Mouse (Mus musculus): ENCODE data around the gene Birc2.

DNA sequence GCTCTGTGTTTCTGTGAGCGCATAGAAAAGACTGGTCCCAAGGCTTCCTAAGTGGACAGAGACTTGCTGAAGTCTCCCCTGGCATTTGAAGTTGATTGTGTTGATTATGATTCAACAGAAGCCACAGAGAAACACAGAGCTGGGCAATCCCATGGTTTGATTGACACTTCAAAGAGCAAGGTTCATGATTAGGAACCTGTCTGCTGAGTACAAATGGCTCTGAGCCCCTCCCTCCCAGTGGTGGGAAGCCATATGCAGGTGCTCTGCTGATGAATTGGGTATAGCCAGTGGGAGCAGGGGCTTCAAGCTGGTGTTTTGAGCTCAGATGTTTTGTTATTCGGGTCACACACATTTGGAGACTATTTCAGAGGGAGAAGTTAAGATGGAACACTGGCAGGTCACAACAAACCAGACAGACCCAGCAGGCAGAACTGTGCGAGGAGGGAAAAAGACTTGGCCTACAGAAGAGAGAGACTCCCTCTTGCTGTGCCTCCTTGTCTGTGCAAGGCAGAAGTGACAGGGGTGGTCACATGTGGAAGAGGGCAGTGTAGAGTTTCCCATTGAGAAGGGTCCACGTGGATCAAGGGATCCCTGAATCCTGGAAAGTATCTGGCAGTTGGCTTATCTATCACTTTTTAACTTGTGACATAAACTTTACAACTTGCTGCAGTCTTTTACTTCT is 64.0 kb downstream of the Birc2 start:
- no peak for TF ChIP-seq CTCF (IDR thresholded peaks at IDR 0.05; ENCODE audit: low read depth, low read length)
- no peak for TF ChIP-seq TAL1 (conservative IDR thresholded peaks at IDR 0.05; ENCODE audit: low read depth, low read length)

Measured in G1E (cell line).